Mouse (Mus musculus) C2C12 (cell line): ENCODE results near the gene Olfr859.

Source experiments
- CEBPB ChIP-seq: IDR thresholded peaks from one replicate; pipeline ENCODE4 v1.6.1; 2011; ENCODE audit warnings: low read depth, mild to moderate bottlenecking, control low read depth, moderate library complexity
- CTCF ChIP-seq: IDR thresholded peaks from one replicate; pipeline ENCODE4 v1.5.1; 2011; ENCODE audit not compliant: control insufficient read depth, insufficient read depth, insufficient read length
- FOSL1 ChIP-seq: IDR thresholded peaks from one replicate; pipeline ENCODE4 v1.8.0; 2011; ENCODE audit warnings: mild to moderate bottlenecking, low read length; ENCODE audit not compliant: poor library complexity, insufficient read depth, severe bottlenecking
- MAX ChIP-seq: IDR thresholded peaks from one replicate; pipeline ENCODE4 v1.6.1; 2011; ENCODE audit warnings: mild to moderate bottlenecking, control low read depth
- MYOD1 ChIP-seq: IDR thresholded peaks from one replicate; pipeline ENCODE4 v1.6.1; 2011; ENCODE audit warnings: low read depth; ENCODE audit not compliant: control insufficient read depth, insufficient read length
- MYOG ChIP-seq: IDR thresholded peaks from one replicate; pipeline ENCODE4 v1.6.1; 2011; ENCODE audit not compliant: control insufficient read depth, insufficient read length; ENCODE audit errors: extremely low read depth
- USF1 ChIP-seq: IDR thresholded peaks from one replicate; pipeline ENCODE4 v1.6.1; 2011; ENCODE audit warnings: low read depth, mild to moderate bottlenecking, control low read depth, moderate library complexity

DNA sequence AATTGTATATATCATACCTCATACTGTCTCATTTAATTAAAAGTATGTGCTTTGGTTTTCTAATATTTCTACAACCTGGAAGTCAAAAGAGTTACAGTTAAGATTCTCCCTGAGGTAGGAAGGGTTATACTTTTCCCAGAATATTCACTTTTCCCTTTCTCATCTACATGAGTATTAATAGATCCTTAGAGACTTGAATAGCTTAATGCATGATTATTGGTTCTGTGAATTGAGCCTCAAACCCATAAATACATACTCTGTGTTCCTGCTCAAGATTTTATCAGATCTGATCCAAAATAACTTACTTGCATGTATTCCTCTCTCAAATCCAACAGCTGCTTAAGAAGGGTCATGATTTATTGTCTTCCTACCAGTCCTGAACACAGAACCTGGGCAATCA is 24.7 kb upstream of the Olfr859 start, which contains the start of gene Olfr58:
- no peak for TF ChIP-seq MYOD1
- no peak for TF ChIP-seq CTCF
- TF ChIP-seq FOSL1 = no peak
- TF ChIP-seq CEBPB = no peak
- no peak for TF ChIP-seq MAX
- TF ChIP-seq USF1 = no peak
- TF ChIP-seq MYOG = no peak
